Mouse (Mus musculus) limb, embryonic 11.5 days (tissue): Measurements from ENCODE around the gene Rbfox3. TPM values are rescaled to one million over a fixed set of nuclear protein-coding genes. Genes with fewer than 3 reads are reported as not detected.

Experiments used
- ATAC-seq: fragments of 200-750 bp; cut with Nextera tagmentation; 2 replicates; pipeline ENCODE4 v1.8.0; 2017; ENCODE audit warnings: low read depth; ENCODE audit not compliant: insufficient number of reproducible peaks, low FRiP score, low TSS enrichment
- DNase-seq: peaks from one replicate; pipeline ENCODE4 v3.0.0-alpha.2; 2015; ENCODE audit warnings: low spot score
- H3K27ac ChIP-seq: fragments of 300-500 bp; sonication (generic); replicated peaks from 2 replicates; pipeline ENCODE4 v1.5.1; 2014; ENCODE audit warnings: low read depth, mild to moderate bottlenecking, low read length
- H3K27me3 ChIP-seq: fragments of 300-500 bp; sonication (generic); 2 replicates; pipeline ENCODE4 v1.6.1; 2014; ENCODE audit warnings: mild to moderate bottlenecking, low read length, mixed read lengths; ENCODE audit not compliant: control insufficient read depth, insufficient read depth
- H3K36me3 ChIP-seq: fragments of 300-500 bp; sonication (generic); 2 replicates; pipeline ENCODE4 v1.6.1; 2014; ENCODE audit warnings: mild to moderate bottlenecking, low read length, moderate library complexity, mixed read lengths; ENCODE audit not compliant: control insufficient read depth, insufficient read depth
- H3K4me1 ChIP-seq: fragments of 300-500 bp; sonication (generic); 2 replicates; pipeline ENCODE4 v1.6.1; 2014; ENCODE audit warnings: low read length, mixed read lengths; ENCODE audit not compliant: control insufficient read depth, insufficient read depth
- H3K4me2 ChIP-seq: fragments of 300-500 bp; sonication (generic); 2 replicates; pipeline ENCODE4 v1.6.1; 2014; ENCODE audit warnings: low read depth, mild to moderate bottlenecking, moderate library complexity; ENCODE audit not compliant: severe bottlenecking
- H3K4me3 ChIP-seq: fragments of 300-500 bp; sonication (generic); 2 replicates; pipeline ENCODE4 v1.5.1; 2014; ENCODE audit warnings: low read depth, low read length
- H3K9ac ChIP-seq: fragments of 300-500 bp; sonication (generic); 2 replicates; pipeline ENCODE4 v1.6.1; 2014; ENCODE audit warnings: mild to moderate bottlenecking, low read length
- H3K9me3 ChIP-seq: fragments of 300-500 bp; sonication (generic); 2 replicates; pipeline ENCODE4 v1.6.1; 2016; ENCODE audit warnings: low read length; ENCODE audit not compliant: control insufficient read depth
- WGBS: fragments of 180-500 bp; shearing (Covaris S2); extraction: QIAGEN DNeasy Blood & Tissue Kit; methylation state at CpG from one replicate; pipeline ENCODE4 v1.1.7; 2014; 5-methylcytosine and 5-hydroxymethylcytosine counted together
- polyA plus RNA-seq: library from polyadenylated mRNA; unstranded; fragments of >200 nt; fragmentation: Nextera tagmentation; extraction: Ambion mirVana; gene quantifications from 2 replicates; pipeline ENCODE4 v1.2.1, GENCODE M21; 2014

The Rbfox3 gene
- polyA plus RNA-seq, 1 experiment from 2014 or later: 1.9 TPM

- Histone ChIP-seq H3K36me3 (no peaks in the 10 kb centered on the region), H3K27me3 (no peaks in the 10 kb centered on the region), H3K4me2 (no peak overlapping the region), H3K27ac (no peak overlapping the region), H3K4me3 (no peak overlapping the region), H3K4me1 (no peaks in the 10 kb centered on the region), H3K9me3 (no peaks in the 10 kb centered on the region), H3K9ac (no peak overlapping the region)
- ATAC-seq (no peak), DNase-seq (no peak)
- whole genome bisulfite sequencing: 78% methylated on average over 10 of the region's 10 CpGs
Observed at GRCm38 (mm10) chr11:118637718-118638117, 273.7 kb downstream of the Rbfox3 start.

DNA sequence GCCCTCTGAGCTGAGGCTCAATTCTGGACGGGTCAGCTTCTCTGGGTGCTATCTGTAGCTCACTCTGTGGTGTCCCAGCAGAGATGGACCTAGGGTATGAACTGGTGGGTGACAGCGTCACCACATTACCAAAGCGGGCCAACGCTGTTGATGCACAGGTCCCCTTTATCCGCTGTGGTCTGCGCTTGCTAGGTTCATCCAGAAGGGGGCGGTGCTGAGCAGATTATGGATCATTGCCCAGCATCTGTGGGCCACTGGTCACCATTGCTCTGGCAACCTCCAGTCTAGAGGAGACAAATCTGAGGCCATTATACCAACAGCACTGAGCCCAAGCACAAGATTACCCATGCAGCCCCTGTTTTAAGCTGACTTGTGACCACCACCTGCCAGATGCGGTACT lies 276.8 kb downstream of the Rbfox3 start:
- no peaks in the 10 kb centered on the region for H3K27me3 ChIP-seq
- peak; percentile 67 for DNase-seq
- WGBS: 50% methylated on average over 8 of the region's 8 CpGs
- no peak overlapping the region for H3K9ac ChIP-seq
- H3K9me3 ChIP-seq: no peaks in the 10 kb centered on the region
- H3K4me3 ChIP-seq: no peak overlapping the region
- no peaks in the 10 kb centered on the region for H3K36me3 ChIP-seq
- H3K4me1 ChIP-seq: no peaks in the 10 kb centered on the region
- H3K4me2 ChIP-seq: no peak overlapping the region
- no peak for ATAC-seq
- H3K27ac ChIP-seq: no peak overlapping the region

DNA sequence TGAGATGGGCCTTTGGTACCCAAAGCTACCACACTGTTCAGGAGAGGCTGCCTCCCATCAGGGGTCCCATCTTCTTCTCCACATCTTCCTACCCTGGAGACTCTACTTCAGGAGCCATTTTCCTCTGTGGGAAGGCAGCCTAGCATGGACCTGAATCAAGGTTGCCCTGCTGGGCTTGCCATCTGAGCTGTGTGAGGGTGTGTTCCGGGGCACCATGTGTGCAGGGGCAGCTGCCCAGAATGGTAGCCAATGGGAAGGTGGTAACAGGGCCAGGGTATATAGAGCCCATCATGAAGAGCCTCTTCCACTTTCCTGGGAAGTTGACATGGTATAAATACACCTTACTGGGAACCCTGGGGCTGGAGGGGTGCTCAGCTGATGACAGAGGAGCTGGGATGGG lies 281.7 kb downstream of the Rbfox3 start:
- DNase-seq (no peak), ATAC-seq (no peak)
- Histone ChIP-seq H3K4me1 (no peaks in the 10 kb centered on the region), H3K9ac (no peak overlapping the region), H3K27ac (no peak overlapping the region), H3K36me3 (no peaks in the 10 kb centered on the region), H3K4me3 (no peak overlapping the region), H3K4me2 (no peak overlapping the region), H3K27me3 (no peaks in the 10 kb centered on the region), H3K9me3 (no peaks in the 10 kb centered on the region)
- WGBS: 100% methylated on average over 1 of the region's 1 CpGs

GRCm38 (mm10) chr11:118627541-118627940 lies 283.9 kb downstream of the Rbfox3 start:
- no peak overlapping the region for H3K27ac ChIP-seq
- no peaks in the 10 kb centered on the region for H3K9me3 ChIP-seq
- no peak overlapping the region for H3K4me3 ChIP-seq
- ATAC-seq (no peak), DNase-seq (no peak)
- H3K4me2 ChIP-seq: no peak overlapping the region
- 80% methylated on average over 5 of the region's 5 CpGs for WGBS
- no peaks in the 10 kb centered on the region for H3K27me3 ChIP-seq
- H3K4me1 ChIP-seq: no peaks in the 10 kb centered on the region
- no peak overlapping the region for H3K9ac ChIP-seq
- H3K36me3 ChIP-seq: no peaks in the 10 kb centered on the region

DNA sequence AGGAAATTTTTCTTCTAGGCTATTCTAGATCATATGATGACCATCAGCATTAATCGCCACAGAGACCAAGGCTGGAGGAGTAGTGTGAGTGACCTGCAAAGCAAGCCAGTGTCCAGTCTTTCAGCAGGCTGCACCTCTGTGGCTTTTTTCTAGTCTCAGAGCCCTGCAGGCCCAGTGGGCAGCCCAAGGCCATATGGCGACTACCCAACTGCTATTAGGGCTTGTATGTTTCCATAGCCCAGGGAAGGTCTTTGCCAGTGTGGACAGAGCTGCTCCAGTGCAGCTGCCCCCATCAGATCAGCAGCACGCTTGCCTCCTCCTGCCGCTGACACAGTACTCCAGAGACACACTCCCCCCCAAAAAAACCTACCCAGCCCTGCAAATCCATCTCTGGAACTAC lies 290.5 kb downstream of the Rbfox3 start:
- WGBS: 89% methylated on average over 4 of the region's 4 CpGs
- Histone ChIP-seq H3K9me3 (no peaks in the 10 kb centered on the region), H3K4me2 (no peak overlapping the region), H3K9ac (no peak overlapping the region), H3K4me1 (no peaks in the 10 kb centered on the region), H3K36me3 (no peaks in the 10 kb centered on the region), H3K4me3 (no peak overlapping the region), H3K27me3 (no peaks in the 10 kb centered on the region), H3K27ac (no peak overlapping the region)
- ATAC-seq (no peak), DNase-seq (no peak)

DNA sequence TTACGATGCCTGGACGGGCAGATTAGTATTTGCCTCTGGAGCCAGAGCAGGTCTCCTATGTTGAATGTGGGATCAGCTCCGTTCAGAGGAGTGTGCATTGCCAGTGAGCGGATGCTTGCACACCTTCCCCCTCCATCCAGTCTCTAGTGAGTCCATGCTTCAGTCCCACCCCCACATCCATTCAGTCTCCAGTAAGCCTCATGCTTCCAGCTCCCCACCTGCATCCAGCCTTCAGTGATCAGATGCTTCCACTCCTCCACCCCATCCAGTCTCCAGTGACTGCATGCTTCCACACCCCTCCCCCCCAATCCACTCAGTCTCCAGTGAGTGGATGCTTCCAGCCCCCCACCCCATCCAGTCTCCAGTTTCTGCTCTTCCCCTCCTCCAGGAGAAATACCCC lies 297.3 kb downstream of the Rbfox3 start:
- no peaks in the 10 kb centered on the region for H3K9me3 ChIP-seq
- H3K4me3 ChIP-seq: no peak overlapping the region
- no peak overlapping the region for H3K9ac ChIP-seq
- no peaks in the 10 kb centered on the region for H3K4me1 ChIP-seq
- peaks cover 8% of the 10 kb centered on the region; the same call in 1 of the 2 replicates for H3K27me3 ChIP-seq
- H3K27ac ChIP-seq: no peak overlapping the region
- WGBS: 82% methylated on average over 4 of the region's 4 CpGs
- DNase-seq (no peak), ATAC-seq (no peak)
- H3K4me2 ChIP-seq: no peak overlapping the region
- no peaks in the 10 kb centered on the region for H3K36me3 ChIP-seq

- Histone ChIP-seq H3K36me3 (no peaks in the 10 kb centered on the region), H3K4me2 (no peak overlapping the region), H3K4me3 (no peak overlapping the region), H3K4me1 (no peaks in the 10 kb centered on the region), H3K27me3 (peaks cover 10% of the 10 kb centered on the region; the same call in 1 of the 2 replicates), H3K9me3 (no peaks in the 10 kb centered on the region), H3K9ac (no peak overlapping the region), H3K27ac (no peak overlapping the region)
- WGBS: 4% methylated on average over 12 of the region's 14 CpGs
- no peak for DNase-seq
- no peak for ATAC-seq
Observed at GRCm38 (mm10) chr11:118610128-118610527, 301.3 kb downstream of the Rbfox3 start.

DNA sequence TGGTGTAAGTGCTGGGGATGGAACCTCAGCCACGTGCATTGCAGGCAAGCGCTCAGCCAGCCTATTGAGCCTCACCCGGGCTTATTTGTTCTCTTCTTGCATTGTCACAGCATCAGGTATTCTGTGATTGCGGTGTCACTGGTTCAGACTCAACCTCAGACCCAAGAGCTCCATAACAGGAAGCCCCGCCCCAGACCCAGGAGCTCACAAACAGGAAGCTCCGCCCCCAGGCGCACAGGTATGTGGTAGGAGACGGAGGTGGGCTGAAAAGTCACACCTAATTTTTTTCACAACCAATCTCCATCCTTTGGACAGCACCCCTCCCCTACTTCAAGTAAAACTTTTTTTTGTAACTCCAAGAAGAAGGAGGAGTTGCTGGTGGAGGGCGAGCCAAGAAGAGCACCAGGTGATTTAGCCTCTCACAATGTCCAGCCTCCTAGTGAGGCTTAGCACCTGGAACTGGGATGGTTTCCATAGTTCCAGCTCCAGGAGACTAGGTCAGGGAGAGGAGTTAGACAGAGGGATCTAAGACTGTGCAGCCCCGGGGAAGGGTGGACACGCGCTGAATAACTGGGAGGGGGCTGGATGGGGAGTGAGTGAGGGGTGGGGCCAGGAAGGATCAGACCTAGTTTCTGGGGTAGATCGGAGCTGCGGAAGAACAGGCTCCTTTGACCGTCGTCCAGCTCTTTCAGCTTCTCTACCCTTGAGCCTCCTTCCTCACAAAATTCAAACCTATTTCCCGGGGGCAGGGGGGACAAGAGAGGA lies 302.0 kb downstream of the Rbfox3 start:
- Histone ChIP-seq H3K4me3 (no peak overlapping the region), H3K9ac (no peak overlapping the region), H3K4me1 (no peaks in the 10 kb centered on the region), H3K27ac (no peak overlapping the region), H3K36me3 (no peaks in the 10 kb centered on the region), H3K9me3 (no peaks in the 10 kb centered on the region), H3K27me3 (peaks cover 10% of the 10 kb centered on the region; the same call in 1 of the 2 replicates), H3K4me2 (no peak overlapping the region)
- ATAC-seq: no peak
- no peak for DNase-seq
- 8% methylated on average over 17 of the region's 17 CpGs for WGBS

GRCm38 (mm10) chr11:118607927-118608326 lies 303.5 kb downstream of the Rbfox3 start:
- no peaks in the 10 kb centered on the region for H3K4me1 ChIP-seq
- no peaks in the 10 kb centered on the region for H3K36me3 ChIP-seq
- H3K9me3 ChIP-seq: no peaks in the 10 kb centered on the region
- WGBS: 52% methylated on average over 8 of the region's 8 CpGs
- DNase-seq: no peak
- no peak overlapping the region for H3K9ac ChIP-seq
- H3K27me3 ChIP-seq: peaks cover 10% of the 10 kb centered on the region; the same call in 1 of the 2 replicates
- no peak overlapping the region for H3K4me3 ChIP-seq
- no peak for ATAC-seq
- no peak overlapping the region for H3K4me2 ChIP-seq
- no peak overlapping the region for H3K27ac ChIP-seq
